Mouse (Mus musculus): ENCODE data around the gene Ccdc186. TPM values are rescaled to one million over a fixed set of nuclear protein-coding genes. Genes with fewer than 3 reads are reported as not detected.

Ccdc186 gene
- polyA plus RNA-seq, 1 experiment from 2014 or later, result 25.4 TPM

- Histone ChIP-seq H3K9ac (replicated peaks; ENCODE audit: low read depth, low read length) (no peak overlapping the region), H3K27ac (ENCODE audit: low read length) (no peak overlapping the region), H3K27me3 (ENCODE audit: control insufficient read depth, insufficient read depth, low read length) (no peaks in the 10 kb centered on the region), H3K9me3 (ENCODE audit: control insufficient read depth, low read depth, low read length) (no peaks in the 10 kb centered on the region), H3K4me2 (replicated peaks; ENCODE audit: low read depth, low read length) (no peak overlapping the region), H3K4me1 (ENCODE audit: control insufficient read depth, insufficient read depth, low read length) (no peaks in the 10 kb centered on the region), H3K36me3 (ENCODE audit: control insufficient read depth, insufficient read depth, low read length) (peaks cover 41% of the 10 kb centered on the region), H3K4me3 (ENCODE audit: low read depth, low read length) (no peak overlapping the region)
- ATAC-seq (ENCODE audit: insufficient number of reproducible peaks, insufficient read depth, low FRiP score, low read depth), result no peak
These were observed 11.3 kb downstream of the Ccdc186 start for GRCm38 (mm10) chr19:56810641-56811146.

- H3K4me2 ChIP-seq (replicated peaks; ENCODE audit: low read depth, low read length), result no peak overlapping the region
- no peaks in the 10 kb centered on the region for H3K27me3 ChIP-seq (ENCODE audit: control insufficient read depth, insufficient read depth, low read length)
- 0 out of 2 replicates have a peak, but pooled peaks cover 3% of the 10 kb centered on the region for H3K4me1 ChIP-seq (ENCODE audit: control insufficient read depth, insufficient read depth, low read length)
- WGBS, result 60% methylated on average over 5 of the region's 5 CpGs
- no peak overlapping the region for H3K27ac ChIP-seq (ENCODE audit: low read length)
- H3K9me3 ChIP-seq (ENCODE audit: control insufficient read depth, low read depth, low read length), result no peaks in the 10 kb centered on the region
- peaks cover 50% of the 10 kb centered on the region for H3K36me3 ChIP-seq (ENCODE audit: control insufficient read depth, insufficient read depth, low read length)
- no peak for ATAC-seq (ENCODE audit: insufficient number of reproducible peaks, insufficient read depth, low FRiP score, low read depth)
- H3K4me3 ChIP-seq (ENCODE audit: low read depth, low read length), result no peak overlapping the region
- no peak overlapping the region for H3K9ac ChIP-seq (replicated peaks; ENCODE audit: low read depth, low read length)
These were observed 13.2 kb downstream of the Ccdc186 start for GRCm38 (mm10) chr19:56808771-56809170.

- Histone ChIP-seq H3K4me3 (ENCODE audit: low read depth, low read length) (no peak overlapping the region), H3K9me3 (ENCODE audit: control insufficient read depth, low read depth, low read length) (no peaks in the 10 kb centered on the region), H3K27ac (ENCODE audit: low read length) (no peak overlapping the region), H3K9ac (replicated peaks; ENCODE audit: low read depth, low read length) (no peak overlapping the region), H3K36me3 (ENCODE audit: control insufficient read depth, insufficient read depth, low read length) (peaks cover 54% of the 10 kb centered on the region), H3K4me2 (replicated peaks; ENCODE audit: low read depth, low read length) (no peak overlapping the region), H3K27me3 (ENCODE audit: control insufficient read depth, insufficient read depth, low read length) (no peaks in the 10 kb centered on the region), H3K4me1 (ENCODE audit: control insufficient read depth, insufficient read depth, low read length) (0 out of 2 replicates have a peak, but pooled peaks cover 3% of the 10 kb centered on the region)
- WGBS, result 55% methylated on average over 5 of the region's 5 CpGs
- no peak for ATAC-seq (ENCODE audit: insufficient number of reproducible peaks, insufficient read depth, low FRiP score, low read depth)
These were observed 14.9 kb downstream of the Ccdc186 start for GRCm38 (mm10) chr19:56807122-56807521.

- peaks cover 67% of the 10 kb centered on the region for H3K36me3 ChIP-seq (ENCODE audit: control insufficient read depth, insufficient read depth, low read length)
- ATAC-seq (ENCODE audit: insufficient number of reproducible peaks, insufficient read depth, low FRiP score, low read depth), result no peak
- H3K27me3 ChIP-seq (ENCODE audit: control insufficient read depth, insufficient read depth, low read length), result no peaks in the 10 kb centered on the region
- 94% methylated on average over 2 of the region's 2 CpGs for WGBS
- no peaks in the 10 kb centered on the region for H3K9me3 ChIP-seq (ENCODE audit: control insufficient read depth, low read depth, low read length)
- H3K4me3 ChIP-seq (ENCODE audit: low read depth, low read length), result no peak overlapping the region
- no peak overlapping the region for H3K4me2 ChIP-seq (replicated peaks; ENCODE audit: low read depth, low read length)
- 0 out of 2 replicates have a peak, but pooled peaks cover 3% of the 10 kb centered on the region for H3K4me1 ChIP-seq (ENCODE audit: control insufficient read depth, insufficient read depth, low read length)
- no peak overlapping the region for H3K27ac ChIP-seq (ENCODE audit: low read length)
- H3K9ac ChIP-seq (replicated peaks; ENCODE audit: low read depth, low read length), result no peak overlapping the region
These were observed 16.6 kb downstream of the Ccdc186 start for GRCm38 (mm10) chr19:56805366-56805765.

- 84% methylated on average over 3 of the region's 3 CpGs for WGBS
- Histone ChIP-seq H3K9ac (replicated peaks; ENCODE audit: low read depth, low read length) (no peak overlapping the region), H3K27ac (ENCODE audit: low read length) (no peak overlapping the region), H3K4me3 (ENCODE audit: low read depth, low read length) (no peak overlapping the region), H3K4me1 (ENCODE audit: control insufficient read depth, insufficient read depth, low read length) (0 out of 2 replicates have a peak, but pooled peaks cover 3% of the 10 kb centered on the region), H3K4me2 (replicated peaks; ENCODE audit: low read depth, low read length) (no peak overlapping the region), H3K27me3 (ENCODE audit: control insufficient read depth, insufficient read depth, low read length) (no peaks in the 10 kb centered on the region), H3K36me3 (ENCODE audit: control insufficient read depth, insufficient read depth, low read length) (peaks cover 73% of the 10 kb centered on the region), H3K9me3 (ENCODE audit: control insufficient read depth, low read depth, low read length) (no peaks in the 10 kb centered on the region)
- no peak for ATAC-seq (ENCODE audit: insufficient number of reproducible peaks, insufficient read depth, low FRiP score, low read depth)
These were observed 19.6 kb downstream of the Ccdc186 start for GRCm38 (mm10) chr19:56802352-56802746.

- Histone ChIP-seq H3K36me3 (ENCODE audit: control insufficient read depth, insufficient read depth, low read length) (peaks cover 72% of the 10 kb centered on the region), H3K27me3 (ENCODE audit: control insufficient read depth, insufficient read depth, low read length) (no peaks in the 10 kb centered on the region), H3K4me3 (ENCODE audit: low read depth, low read length) (no peak overlapping the region), H3K9ac (replicated peaks; ENCODE audit: low read depth, low read length) (no peak overlapping the region), H3K9me3 (ENCODE audit: control insufficient read depth, low read depth, low read length) (no peaks in the 10 kb centered on the region), H3K27ac (ENCODE audit: low read length) (no peak overlapping the region), H3K4me2 (replicated peaks; ENCODE audit: low read depth, low read length) (no peak overlapping the region), H3K4me1 (ENCODE audit: control insufficient read depth, insufficient read depth, low read length) (0 out of 2 replicates have a peak, but pooled peaks cover 3% of the 10 kb centered on the region)
- 83% methylated on average over 10 of the region's 10 CpGs for WGBS
- no peak for ATAC-seq (ENCODE audit: insufficient number of reproducible peaks, insufficient read depth, low FRiP score, low read depth)
These were observed 20.2 kb downstream of the Ccdc186 start for GRCm38 (mm10) chr19:56801656-56802351.

- Histone ChIP-seq H3K4me1 (ENCODE audit: control insufficient read depth, insufficient read depth, low read length) (0 out of 2 replicates have a peak, but pooled peaks cover 3% of the 10 kb centered on the region), H3K4me2 (replicated peaks; ENCODE audit: low read depth, low read length) (no peak overlapping the region), H3K9ac (replicated peaks; ENCODE audit: low read depth, low read length) (no peak overlapping the region), H3K36me3 (ENCODE audit: control insufficient read depth, insufficient read depth, low read length) (peaks cover 70% of the 10 kb centered on the region), H3K27ac (ENCODE audit: low read length) (no peak overlapping the region), H3K27me3 (ENCODE audit: control insufficient read depth, insufficient read depth, low read length) (no peaks in the 10 kb centered on the region), H3K9me3 (ENCODE audit: control insufficient read depth, low read depth, low read length) (no peaks in the 10 kb centered on the region), H3K4me3 (ENCODE audit: low read depth, low read length) (no peak overlapping the region)
- ATAC-seq (ENCODE audit: insufficient number of reproducible peaks, insufficient read depth, low FRiP score, low read depth), result no peak
- 69% methylated on average over 7 of the region's 7 CpGs for WGBS
These were observed 20.9 kb downstream of the Ccdc186 start for GRCm38 (mm10) chr19:56800930-56801655.

- 78% methylated on average over 8 of the region's 8 CpGs for WGBS
- peaks cover 66% of the 10 kb centered on the region for H3K36me3 ChIP-seq (ENCODE audit: control insufficient read depth, insufficient read depth, low read length)
- no peaks in the 10 kb centered on the region for H3K9me3 ChIP-seq (ENCODE audit: control insufficient read depth, low read depth, low read length)
- H3K9ac ChIP-seq (replicated peaks; ENCODE audit: low read depth, low read length), result no peak overlapping the region
- H3K27ac ChIP-seq (ENCODE audit: low read length), result no peak overlapping the region
- H3K4me3 ChIP-seq (ENCODE audit: low read depth, low read length), result no peak overlapping the region
- H3K4me2 ChIP-seq (replicated peaks; ENCODE audit: low read depth, low read length), result no peak overlapping the region
- H3K27me3 ChIP-seq (ENCODE audit: control insufficient read depth, insufficient read depth, low read length), result no peaks in the 10 kb centered on the region
- no peak for ATAC-seq (ENCODE audit: insufficient number of reproducible peaks, insufficient read depth, low FRiP score, low read depth)
- 0 out of 2 replicates have a peak, but pooled peaks cover 3% of the 10 kb centered on the region for H3K4me1 ChIP-seq (ENCODE audit: control insufficient read depth, insufficient read depth, low read length)
These were observed 21.8 kb downstream of the Ccdc186 start for GRCm38 (mm10) chr19:56800226-56800625.
